Mouse (Mus musculus) stomach, postnatal 0 days (tissue): ENCODE data around the gene Hmox1.
A peak's percentile ranks its signal among the peaks of the same experiment; 100 is the strongest.

Experiments
- CTCF ChIP-seq: IDR thresholded peaks from 2 replicates; pipeline ENCODE4 v1.5.1; 2016; ENCODE audit warnings: antibody characterized with exemption, low read depth, mild to moderate bottlenecking, moderate library complexity
- EP300 ChIP-seq: optimal IDR thresholded peaks from 2 replicates; pipeline ENCODE3; 2016; ENCODE audit warnings: antibody characterized with exemption

GRCm38 (mm10) chr8:75071627-75072346 lies 21.6 kb upstream of the Hmox1 start:
- peak; percentile 98 for TF ChIP-seq CTCF
- TF ChIP-seq EP300: no peak
